Mouse (Mus musculus) urinary bladder, postnatal 4 days (tissue): ENCODE measurements around the gene Nav2.
A peak's percentile ranks its signal among the peaks of the same experiment; 100 is the strongest.

Source experiments
- DNase-seq, 2 experiments: peaks; one replicate each; pipeline ENCODE4 v3.0.0; 2021 to 2022; ENCODE audit warnings: low spot score in 2 of 2

The Nav2 gene

GRCm38 (mm10) chr7:49511820-49512453 lies 603.4 kb downstream of the Nav2 start:
- DNase-seq: no peak

DNA sequence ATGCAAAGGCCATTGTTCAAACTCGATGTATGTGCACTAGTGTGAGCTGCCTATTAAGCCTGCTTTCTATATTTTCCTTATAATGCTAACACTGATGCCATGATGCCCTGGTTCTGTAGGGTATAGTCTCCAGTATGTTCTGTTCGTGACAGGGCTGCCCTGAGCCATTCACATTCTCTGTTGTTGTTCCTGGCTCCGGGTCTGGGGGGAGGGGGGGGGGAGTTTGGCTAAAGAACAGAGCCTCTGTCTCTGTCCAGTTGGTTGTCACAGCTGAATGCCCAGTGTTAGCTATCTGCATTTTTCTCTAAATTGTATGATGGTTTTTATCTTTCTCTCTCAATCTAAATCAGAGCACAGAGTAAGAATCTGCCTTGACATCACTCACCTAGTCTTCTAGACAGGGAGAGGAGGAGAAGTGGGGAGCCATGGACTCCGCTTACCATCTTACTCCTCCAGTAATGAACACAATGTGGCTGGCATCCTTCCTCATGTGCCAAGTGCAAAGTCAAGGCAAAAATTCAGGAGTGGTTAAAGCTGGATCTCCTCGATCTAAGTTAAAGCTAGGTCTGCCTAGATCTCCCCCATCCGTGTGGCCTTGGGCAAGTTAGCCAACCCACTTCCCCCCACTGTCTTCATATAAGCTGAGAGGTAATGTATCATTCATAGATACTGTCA lies 605.4 kb downstream of the Nav2 start:
- no peak for DNase-seq

GRCm38 (mm10) chr7:49515012-49515411 lies 606.5 kb downstream of the Nav2 start:
- DNase-seq: no peak

DNA sequence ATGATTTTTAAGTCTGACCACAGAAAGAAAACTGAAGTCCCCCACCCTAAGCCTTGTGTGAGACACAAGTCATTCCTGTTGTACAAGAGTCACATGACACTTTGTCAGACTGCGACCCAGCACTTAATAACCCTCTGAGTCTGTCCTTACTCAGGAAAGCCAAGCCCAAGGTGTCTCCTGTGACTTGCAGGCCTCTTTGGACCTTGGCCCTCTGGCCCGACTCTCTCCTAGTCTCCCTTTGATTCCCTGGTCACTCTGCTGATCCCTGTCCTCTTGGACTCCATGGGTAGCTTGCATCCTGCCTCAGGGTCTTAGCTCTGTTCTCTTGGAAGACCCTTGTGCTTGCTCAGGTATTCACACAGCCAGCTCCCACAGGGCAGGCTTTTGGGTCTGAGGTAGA lies 612.0 kb downstream of the Nav2 start:
- no peak for DNase-seq

- no peak for DNase-seq
These were observed 612.8 kb downstream of the Nav2 start for GRCm38 (mm10) chr7:49521349-49521748.

DNA sequence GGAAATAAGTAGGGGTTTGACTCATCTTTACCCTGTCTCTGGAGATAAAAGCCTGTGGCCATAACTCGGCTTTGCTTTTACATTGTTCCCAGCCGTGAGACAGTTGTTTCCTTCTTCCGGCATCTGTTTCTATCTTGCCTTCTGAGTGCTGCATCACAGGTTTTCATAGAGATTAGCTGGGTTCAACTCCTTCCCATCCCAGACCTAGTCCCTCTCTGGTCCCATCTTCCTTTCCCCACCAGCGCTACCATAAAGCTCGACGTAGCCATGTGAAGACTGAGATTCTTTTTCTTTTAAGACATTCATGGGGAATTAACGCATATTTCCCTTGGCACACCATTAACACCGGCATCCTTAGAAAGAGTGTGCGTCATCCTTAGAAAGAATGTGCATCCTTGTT lies 613.5 kb downstream of the Nav2 start:
- DNase-seq: no peak

DNA sequence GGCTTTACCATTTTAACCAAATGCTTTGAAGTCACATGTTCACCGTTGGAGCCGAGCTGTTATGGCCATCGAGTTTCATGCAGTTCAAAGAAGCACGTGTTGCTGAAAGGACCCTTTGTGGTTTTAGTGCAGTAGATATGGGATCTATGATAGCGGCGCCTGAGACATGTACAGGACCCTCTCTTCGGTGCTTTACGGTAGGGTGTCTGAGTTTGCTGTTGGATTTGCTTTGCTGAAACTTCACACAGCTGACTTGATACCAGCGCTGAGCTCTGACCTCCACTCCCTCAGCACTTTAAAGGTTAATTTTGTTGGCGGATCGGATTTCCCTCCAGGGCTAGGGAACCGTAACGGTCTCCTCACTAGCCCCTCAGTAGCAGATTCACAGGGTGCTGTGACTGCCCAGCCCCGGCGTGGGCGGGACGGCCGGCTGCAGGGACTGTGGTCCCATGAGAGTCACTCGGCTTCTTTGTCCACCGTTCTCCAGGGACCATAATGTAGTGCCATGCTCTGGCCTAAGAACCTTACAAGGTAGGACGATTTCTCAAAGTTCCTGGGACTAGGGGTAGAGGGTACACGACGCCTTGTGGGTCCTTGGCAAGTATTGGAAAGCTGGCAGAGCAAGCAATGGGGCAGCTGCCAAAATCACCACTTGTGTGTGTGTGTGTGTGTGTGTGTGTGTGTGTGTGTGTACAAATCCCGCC lies 614.0 kb downstream of the Nav2 start:
- no peak for DNase-seq

- DNase-seq: no peak
These were observed 614.6 kb downstream of the Nav2 start for GRCm38 (mm10) chr7:49523115-49523445.

DNA sequence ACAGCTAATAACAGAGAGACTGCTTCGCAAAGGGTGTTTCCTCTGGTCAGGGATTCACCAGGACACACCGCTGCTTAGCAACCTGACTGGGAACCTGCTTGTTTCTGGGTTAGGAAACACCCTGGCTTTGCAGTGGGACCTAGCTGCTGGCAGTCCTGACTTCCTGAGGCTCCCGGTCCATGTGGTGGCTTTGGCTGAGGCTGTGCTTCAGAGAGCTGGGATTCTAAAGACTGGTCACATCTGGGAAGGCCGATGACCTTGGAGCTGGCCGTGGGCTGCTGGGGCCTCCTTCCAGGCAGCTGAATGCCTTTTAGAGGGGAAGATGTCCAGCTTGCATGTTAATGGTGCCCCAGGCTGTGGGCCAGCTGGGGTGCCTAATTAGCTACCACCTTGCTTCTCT lies 615.2 kb downstream of the Nav2 start:
- peak in 1 of 2 experiments; percentile 30 for DNase-seq

- no peak for DNase-seq
These were observed 617.0 kb downstream of the Nav2 start for GRCm38 (mm10) chr7:49525348-49526100.

DNA sequence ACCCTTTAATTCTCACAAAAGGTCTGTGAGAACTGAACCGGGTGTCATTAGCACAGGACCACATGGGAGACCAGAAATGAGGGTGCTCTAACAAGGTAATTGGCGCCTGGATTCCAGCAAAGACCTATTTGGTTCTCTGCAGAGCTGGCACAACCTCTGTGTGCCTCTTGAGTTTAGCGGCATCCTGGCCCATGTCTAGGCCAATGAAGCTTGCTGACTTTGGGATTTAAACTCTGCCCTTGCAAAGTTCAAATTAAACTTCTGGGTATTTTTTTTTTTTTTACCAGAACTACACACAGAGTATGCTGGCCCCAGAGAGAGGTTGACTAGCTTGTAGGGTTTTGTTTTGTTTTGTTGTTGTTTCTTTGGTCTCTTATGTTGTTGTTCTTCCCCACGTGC lies 617.6 kb downstream of the Nav2 start:
- no peak for DNase-seq

DNA sequence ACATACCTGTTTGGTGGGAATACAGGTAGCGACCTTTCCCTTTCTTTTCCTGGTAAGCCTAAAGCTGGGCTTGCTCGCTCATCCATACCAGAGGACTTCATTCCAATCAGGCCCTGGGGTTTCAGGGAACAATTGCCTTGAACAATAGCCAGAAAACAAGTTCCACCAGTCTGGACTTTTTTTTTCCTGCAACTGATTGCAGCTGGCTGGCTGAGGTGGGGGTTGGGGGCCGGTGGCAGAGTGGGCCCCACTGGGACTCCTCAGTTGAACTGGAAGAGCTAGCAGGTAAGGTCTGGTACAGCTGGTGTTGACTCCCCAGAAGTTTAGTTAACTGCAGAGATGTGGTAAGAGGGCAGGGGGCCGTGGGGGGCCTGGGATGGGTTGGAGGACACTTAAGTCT lies 619.0 kb downstream of the Nav2 start:
- no peak for DNase-seq

GRCm38 (mm10) chr7:49527925-49528324 lies 619.4 kb downstream of the Nav2 start:
- no peak for DNase-seq

- DNase-seq: no peak
These were observed 621.0 kb downstream of the Nav2 start for GRCm38 (mm10) chr7:49529498-49529897.

DNA sequence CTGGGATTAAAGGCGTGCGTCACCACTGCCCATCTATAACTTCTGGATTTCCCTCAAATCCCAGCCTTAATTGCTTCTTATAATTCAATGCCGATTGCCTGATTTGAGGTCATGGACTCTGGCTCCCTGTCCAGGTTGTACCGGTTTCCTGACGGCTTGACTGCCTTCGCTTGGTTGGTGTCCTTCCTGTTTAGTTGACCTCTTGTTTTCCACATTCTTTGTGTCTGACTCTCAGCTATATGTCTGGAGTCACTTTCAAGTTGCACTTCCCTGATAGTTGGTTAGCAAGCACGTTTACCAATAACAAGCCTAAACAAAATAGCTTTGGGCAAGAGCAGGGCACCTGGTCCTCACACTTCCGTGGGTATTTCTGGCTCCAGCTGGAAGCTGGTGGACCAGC lies 625.1 kb downstream of the Nav2 start:
- no peak for DNase-seq

GRCm38 (mm10) chr7:49534208-49534607 lies 625.7 kb downstream of the Nav2 start:
- DNase-seq: no peak

- DNase-seq: no peak
These were observed 629.8 kb downstream of the Nav2 start for GRCm38 (mm10) chr7:49538360-49538759.

DNA sequence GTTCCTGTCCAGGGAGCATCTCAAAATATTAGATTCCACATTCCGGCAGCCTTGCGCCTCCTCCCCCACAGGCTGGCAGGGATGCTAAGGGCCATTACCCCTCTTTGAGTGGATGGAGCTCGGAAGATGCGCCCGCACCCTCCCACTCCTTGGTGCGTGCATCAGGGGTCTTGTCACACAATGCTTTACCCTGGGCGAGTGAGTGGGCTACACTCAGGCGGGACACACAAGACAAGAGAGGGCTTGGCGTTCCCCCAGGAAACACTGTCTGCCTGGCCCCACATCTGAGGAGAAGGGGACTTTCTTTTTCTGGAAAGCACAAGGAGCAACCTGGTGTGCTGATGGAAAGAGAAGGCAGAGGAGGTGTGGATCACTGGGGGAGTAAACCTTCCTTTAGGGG lies 631.7 kb downstream of the Nav2 start:
- no peak for DNase-seq

DNA sequence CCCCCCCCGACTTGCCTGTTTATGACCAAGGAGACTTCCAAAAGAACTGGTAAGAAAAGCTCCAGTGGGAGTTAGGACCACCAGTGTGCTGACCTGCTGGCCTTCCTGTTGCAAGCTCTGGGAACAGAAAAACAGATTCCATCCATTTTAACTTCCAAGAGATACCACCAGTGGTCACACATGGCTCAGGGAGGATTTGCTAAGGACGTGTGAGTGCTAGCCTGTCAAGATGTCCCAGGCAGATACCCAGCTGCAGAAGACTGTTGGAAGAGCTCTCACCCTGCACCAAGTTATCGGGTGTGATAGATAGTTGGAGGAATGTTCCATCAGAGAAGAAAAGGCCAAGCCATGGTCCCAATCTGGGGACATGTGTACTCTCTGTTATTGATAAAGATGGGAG lies 633.6 kb downstream of the Nav2 start:
- no peak for DNase-seq

- no peak for DNase-seq
These were observed 636.5 kb downstream of the Nav2 start for GRCm38 (mm10) chr7:49544775-49545705.

DNA sequence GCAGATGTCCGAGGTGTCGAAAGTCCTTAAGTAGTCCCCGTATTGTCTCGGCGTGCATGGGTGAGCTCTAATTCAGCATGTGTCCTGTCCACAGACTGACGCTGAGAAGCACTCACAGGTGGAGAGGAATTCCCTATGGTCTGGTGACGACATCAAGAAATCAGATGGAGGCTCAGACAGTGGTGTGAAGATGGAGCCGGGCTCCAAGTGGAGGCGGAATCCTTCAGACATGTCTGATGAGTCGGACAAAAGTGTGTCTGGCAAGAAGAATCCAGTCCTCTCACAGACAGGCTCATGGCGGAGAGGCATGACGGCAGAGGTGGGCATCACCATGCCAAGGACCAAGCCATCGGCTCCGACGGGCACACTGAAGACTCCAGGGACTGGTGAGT lies 637.2 kb downstream of the Nav2 start:
- DNase-seq: no peak
